Mouse (Mus musculus): ENCODE measurements at regions not wholly inside any gene's neighbourhood (a gene's known extent, or its start where the extent isn't known, plus 50 kb on each side); places are given as distances from the start of the nearest gene placed in this dataset.

DNA sequence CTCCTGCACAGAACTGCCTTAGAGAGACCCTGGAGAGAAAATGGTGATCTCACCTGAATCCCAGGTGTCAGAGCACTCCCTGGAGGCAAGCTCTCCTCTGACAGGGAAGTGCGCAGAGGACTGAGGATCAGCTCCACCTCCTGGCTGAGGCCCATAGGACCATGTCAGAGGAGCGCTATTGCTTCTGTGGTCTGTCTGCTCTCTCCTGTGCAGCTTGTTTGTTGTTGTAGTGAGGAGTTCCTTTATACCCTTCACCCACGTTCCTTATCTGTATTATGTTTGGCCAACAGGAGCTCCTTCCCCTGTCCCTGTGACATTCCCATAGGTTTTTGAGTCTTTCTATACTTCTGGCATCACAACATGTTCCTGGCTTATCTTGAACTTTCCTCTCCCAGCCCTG lies 91.5 kb upstream of the Stc2 start:
- no peaks in the 10 kb centered on the region for H3K36me3 ChIP-seq (ENCODE audit: insufficient read depth, low read length)
- no peak overlapping the region for H3K4me3 ChIP-seq (ENCODE audit: low read depth, low read length)
- DNase-seq (ENCODE audit: low spot score) (no peak), ATAC-seq (no peak)
- 49% methylated on average over 3 of the region's 3 CpGs for WGBS
- no peaks in the 10 kb centered on the region for H3K4me1 ChIP-seq (ENCODE audit: insufficient read depth, low read depth, low read length)
- TF ChIP-seq CTCF (IDR thresholded peaks at IDR 0.05) = no peak
- TF ChIP-seq EP300 (IDR thresholded peaks at IDR 0.05) = no peak
- H3K9ac ChIP-seq (replicated peaks; ENCODE audit: low read depth) = no peak overlapping the region
- no peak overlapping the region for H3K4me2 ChIP-seq (replicated peaks; ENCODE audit: low read depth, low read length)
- no peaks in the 10 kb centered on the region for H3K27me3 ChIP-seq (replicated peaks; ENCODE audit: insufficient read depth, low read length)
- no peak overlapping the region for H3K27ac ChIP-seq (ENCODE audit: low read length)
- no peaks in the 10 kb centered on the region for H3K9me3 ChIP-seq (ENCODE audit: low read length)

DNA sequence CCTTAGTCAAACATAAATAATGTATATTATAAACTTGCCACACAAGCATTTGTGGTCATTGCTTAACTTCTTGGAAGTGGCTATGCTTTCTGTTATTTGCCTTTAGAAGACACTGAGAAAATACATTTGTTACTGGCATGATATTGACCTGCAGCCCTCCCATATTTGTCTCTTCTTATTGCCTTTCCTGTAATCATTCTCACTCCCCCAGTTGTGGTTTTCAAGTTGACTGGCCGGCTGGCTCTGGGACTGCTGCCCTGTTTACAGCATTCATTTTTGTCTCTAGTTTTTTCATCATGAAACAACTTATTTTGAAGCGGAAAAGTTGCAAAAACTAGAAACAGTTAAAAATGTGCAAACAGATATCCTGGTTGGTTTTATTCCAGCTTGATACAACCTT lies 57.5 kb upstream of the Stc2 start:
- ATAC-seq = no peak
- no peak overlapping the region for H3K4me2 ChIP-seq (replicated peaks; ENCODE audit: low read depth, low read length)
- no peaks in the 10 kb centered on the region for H3K36me3 ChIP-seq (ENCODE audit: insufficient read depth, low read length)
- no peaks in the 10 kb centered on the region for H3K4me1 ChIP-seq (ENCODE audit: insufficient read depth, low read depth, low read length)
- H3K4me3 ChIP-seq (ENCODE audit: low read depth, low read length) = no peak overlapping the region
- H3K27me3 ChIP-seq (replicated peaks; ENCODE audit: insufficient read depth, low read length) = no peaks in the 10 kb centered on the region
- TF ChIP-seq CTCF (IDR thresholded peaks at IDR 0.05) (no peak), EP300 (IDR thresholded peaks at IDR 0.05) (no peak)
- 61% methylated on average over 2 of the region's 2 CpGs for WGBS
- H3K9ac ChIP-seq (replicated peaks; ENCODE audit: low read depth) = no peak overlapping the region
- no peaks in the 10 kb centered on the region for H3K9me3 ChIP-seq (ENCODE audit: low read length)
- no peak overlapping the region for H3K27ac ChIP-seq (ENCODE audit: low read length)
- DNase-seq (ENCODE audit: low spot score) = no peak
